Mouse (Mus musculus): ENCODE measurements around the gene Rcor3. TPM values are rescaled to one million over a fixed set of nuclear protein-coding genes. Genes with fewer than 3 reads are reported as not detected.

The Rcor3 gene
- total RNA-seq, 4 experiments from 2014 or later, result 29.7 to 41.6 (median 37.0) TPM

DNA sequence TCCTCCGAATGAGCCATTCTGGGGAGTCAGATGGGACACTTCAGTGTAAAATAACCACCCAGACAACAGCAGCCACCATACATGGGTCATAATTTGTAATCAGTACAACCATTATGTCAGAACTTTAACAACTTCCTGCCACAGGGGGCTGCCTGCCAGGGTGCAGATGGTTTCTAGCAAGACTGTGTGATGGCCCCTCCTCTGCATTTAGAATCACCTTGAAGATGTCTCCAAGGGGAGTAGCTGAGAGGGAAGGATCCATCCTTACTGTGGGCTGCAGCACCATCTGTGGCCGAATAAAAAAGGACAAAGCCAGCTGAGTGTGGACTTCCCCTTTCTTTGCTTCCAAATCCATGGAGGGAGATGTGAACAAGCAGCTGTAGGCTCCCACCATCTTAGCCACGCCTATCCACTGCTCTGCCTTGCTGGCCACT, 67.2 kb downstream of the Rcor3 start:
- DNase-seq (ENCODE audit: low spot score), result peak; percentile 53

GRCm38 (mm10) chr1:192069971-192070591, 67.8 kb downstream of the Rcor3 start:
- DNase-seq (ENCODE audit: low spot score), result peak; percentile 39

GRCm38 (mm10) chr1:192068188-192068587, 69.7 kb downstream of the Rcor3 start:
- DNase-seq (ENCODE audit: low spot score), result no peak

GRCm38 (mm10) chr1:192066956-192067355, 70.9 kb downstream of the Rcor3 start:
- DNase-seq (ENCODE audit: low spot score), result no peak

- no peak for DNase-seq (ENCODE audit: low spot score)
Measured at GRCm38 (mm10) chr1:192063209-192063946, 74.5 kb downstream of the Rcor3 start.

- no peak for DNase-seq (ENCODE audit: low spot score)
Measured at GRCm38 (mm10) chr1:192062682-192063081, 75.2 kb downstream of the Rcor3 start.

GRCm38 (mm10) chr1:192061666-192062306, 76.1 kb downstream of the Rcor3 start:
- peak; percentile 74 for DNase-seq (ENCODE audit: low spot score)

- no peak for DNase-seq (ENCODE audit: low spot score)
Measured at GRCm38 (mm10) chr1:192058911-192059310, 79.0 kb downstream of the Rcor3 start.

GRCm38 (mm10) chr1:192053726-192054125, 84.1 kb downstream of the Rcor3 start:
- DNase-seq (ENCODE audit: low spot score), result no peak

- DNase-seq (ENCODE audit: low spot score), result no peak
Measured at GRCm38 (mm10) chr1:192052986-192053385, 84.9 kb downstream of the Rcor3 start.

- DNase-seq (ENCODE audit: low spot score), result no peak
Measured at GRCm38 (mm10) chr1:192052461-192052860, 85.4 kb downstream of the Rcor3 start.

Other genes with a start within 250 kb of the Rcor3 start
- gene Slc30a1, start 231.3 kb downstream of the Rcor3 start, total RNA-seq (2022), result 10 to 100 TPM; 16.2 to 19.5 (median 16.6) TPM
- gene Rd3, start 160.7 kb downstream of the Rcor3 start, total RNA-seq (2022), result under 1 TPM; 0.06 to 0.14 (median 0.12) TPM
- gene Traf5, start 45.5 kb downstream of the Rcor3 start, total RNA-seq (2022), result 1 to 10 TPM; 3.2 to 4.9 (median 4.3) TPM
- under 1 TPM; 0.06 to 0.12 (median 0.10) TPM for gene Kcnh1, start 52.7 kb upstream of the Rcor3 start, total RNA-seq (2022)

Data from heart, adult 8-10 months (tissue).